ENCODE assay signal across 8 mouse cellular contexts in genomic region chr4:139192499-139193175, GRCm38 (mm10). TPM values are rescaled to one million over a fixed set of nuclear protein-coding genes. Genes with fewer than 3 reads are reported as not detected.
DNase-seq lines count a peak whose midpoint lies in the region; ATAC-seq and TF ChIP-seq lines count a peak whose summit lies in the region.

Gene Capzb (plus strand): TSS chr4:139192899.

- TF ChIP-seq EP300 in CH12.LX (IDR thresholded peaks at IDR 0.05; ENCODE audit: low read length): no peak; the same call in 1 of the 2 replicates
- 0 out of 2 replicates have a peak, but pooled peaks have one; percentile 25 for TF ChIP-seq EP300 in heart, postnatal 0 days (IDR thresholded peaks at IDR 0.05; ENCODE audit: low read depth)

- ATAC-seq in forebrain, embryonic 12.5 days (ENCODE audit: low FRiP score): peak; percentile 99
- ATAC-seq in heart, postnatal 0 days (ENCODE audit: insufficient read depth, low read depth): peak; percentile 95
- ATAC-seq in liver, embryonic 16.5 days (ENCODE audit: low read depth): peak; percentile 94
- peak; percentile 96 for ATAC-seq in neural tube, embryonic 13.5 days (ENCODE audit: low read depth)

- peak; percentile 94 for DNase-seq in CH12.LX (ENCODE audit: extremely low read depth)
- peak; percentile 89 for DNase-seq in c-Kit-positive CD71-positive TER-119-negative erythroid progenitor cells, embryonic 14.5 days (ENCODE audit: low read depth)
- peak; percentile 97 for DNase-seq in heart, postnatal 0 days (ENCODE audit: low spot score)
- DNase-seq in kidney, postnatal 4 days: peak; percentile 98 to 99

- peaks cover 3 to 48% of the 10 kb centered on the region in 2 experiments for H3K36me3 ChIP-seq in CH12.LX (replicated peaks in 1 of 2; ENCODE audit: control insufficient read depth in 1 of 2, insufficient read depth in 1 of 2, low read length in 1 of 2)
- no peaks in the 10 kb centered on the region for H3K36me3 ChIP-seq in forebrain, embryonic 12.5 days (replicated peaks)
- H3K36me3 ChIP-seq in heart, postnatal 0 days (replicated peaks; ENCODE audit: control insufficient read depth, insufficient read depth, low read length): no peaks in the 10 kb centered on the region
- no peaks in the 10 kb centered on the region for H3K36me3 ChIP-seq in liver, embryonic 16.5 days (ENCODE audit: control insufficient read depth, insufficient read depth)
- no peaks in the 10 kb centered on the region for H3K36me3 ChIP-seq in neural tube, embryonic 13.5 days
- H3K36me3 ChIP-seq in testis, adult 2 months (ENCODE audit: control insufficient read depth, insufficient read depth, low read length): no peaks in the 10 kb centered on the region

- TF ChIP-seq POLR2A in CH12.LX (IDR thresholded peaks at IDR 0.05; ENCODE audit: low read depth, low read length): peak; percentile 85
- TF ChIP-seq POLR2A in testis, adult 2 months (IDR thresholded peaks at IDR 0.05; ENCODE audit: control insufficient read depth, low read depth, low read length): peak; percentile 96

- H3K4me2 ChIP-seq in CH12.LX (ENCODE audit: insufficient read depth, low read depth, poor library complexity, severe bottlenecking): peak within 1 kb of the TSS; percentile 99
- peak within 1 kb of the TSS; percentile 98 for H3K4me2 ChIP-seq in forebrain, embryonic 12.5 days
- peak within 1 kb of the TSS; percentile 94 for H3K4me2 ChIP-seq in heart, postnatal 0 days (ENCODE audit: low read depth, low read length)
- H3K4me2 ChIP-seq in liver, embryonic 16.5 days (ENCODE audit: low read depth, low read length): peak within 1 kb of the TSS; percentile 84
- H3K4me2 ChIP-seq in neural tube, embryonic 13.5 days: peak within 1 kb of the TSS; percentile 99

- H3K9ac ChIP-seq in CH12.LX (ENCODE audit: insufficient read depth, low read depth): peak within 1 kb of the TSS; percentile 94
- H3K9ac ChIP-seq in forebrain, embryonic 12.5 days: peak within 1 kb of the TSS; percentile 91
- H3K9ac ChIP-seq in heart, postnatal 0 days (replicated peaks; ENCODE audit: low read depth, low read length): peak within 1 kb of the TSS; percentile 99
- peak within 1 kb of the TSS; percentile 85 for H3K9ac ChIP-seq in liver, embryonic 16.5 days (ENCODE audit: low read depth, low read length)
- peak within 1 kb of the TSS; percentile 96 for H3K9ac ChIP-seq in neural tube, embryonic 13.5 days

- no peaks in the 10 kb centered on the region for H3K9me3 ChIP-seq in CH12.LX (replicated peaks; ENCODE audit: low read length)
- H3K9me3 ChIP-seq in forebrain, embryonic 12.5 days: no peaks in the 10 kb centered on the region
- H3K9me3 ChIP-seq in heart, postnatal 0 days (replicated peaks; ENCODE audit: control insufficient read depth, low read length): no peaks in the 10 kb centered on the region
- H3K9me3 ChIP-seq in liver, embryonic 16.5 days (replicated peaks; ENCODE audit: control insufficient read depth, low read length): no peaks in the 10 kb centered on the region
- H3K9me3 ChIP-seq in neural tube, embryonic 13.5 days: no peaks in the 10 kb centered on the region

- no peak for TF ChIP-seq CTCF in CH12.LX (conservative IDR thresholded peaks at IDR 0.05 in 1 of 2, IDR thresholded peaks at IDR 0.05 in 1 of 2; ENCODE audit: low read depth in 2 of 2, low read length in 2 of 2)
- no peak for TF ChIP-seq CTCF in heart, postnatal 0 days (IDR thresholded peaks at IDR 0.05; ENCODE audit: low read depth)
- no peak for TF ChIP-seq CTCF in testis, adult 2 months (IDR thresholded peaks at IDR 0.05; ENCODE audit: control insufficient read depth, insufficient read depth, insufficient replicate concordance, low read depth, low read length)

- peak within 1 kb of the TSS; percentile 78 to 96 (median 92) for H3K4me3 ChIP-seq in CH12.LX (replicated peaks in 1 of 3; ENCODE audit: low read depth in 2 of 3, low read length in 2 of 3, poor library complexity in 1 of 3)
- H3K4me3 ChIP-seq in forebrain, embryonic 12.5 days (replicated peaks): peak within 1 kb of the TSS; percentile 97
- H3K4me3 ChIP-seq in heart, postnatal 0 days (ENCODE audit: low read depth, low read length): peak within 1 kb of the TSS; percentile 99
- peak within 1 kb of the TSS; percentile 84 for H3K4me3 ChIP-seq in liver, embryonic 16.5 days (ENCODE audit: low read depth, low read length)
- peak within 1 kb of the TSS; percentile 82 for H3K4me3 ChIP-seq in neural tube, embryonic 13.5 days
- peak within 1 kb of the TSS; percentile 98 for H3K4me3 ChIP-seq in testis, adult 2 months (ENCODE audit: control insufficient read depth, low read depth, low read length)

- no peaks in the 10 kb centered on the region for H3K27me3 ChIP-seq in CH12.LX (replicated peaks)
- no peaks in the 10 kb centered on the region for H3K27me3 ChIP-seq in forebrain, embryonic 12.5 days
- H3K27me3 ChIP-seq in heart, postnatal 0 days (ENCODE audit: control insufficient read depth, insufficient read depth, low read length): no peaks in the 10 kb centered on the region
- no peaks in the 10 kb centered on the region for H3K27me3 ChIP-seq in liver, embryonic 16.5 days (ENCODE audit: control insufficient read depth, insufficient read depth, low read depth, low read length)
- H3K27me3 ChIP-seq in neural tube, embryonic 13.5 days: no peaks in the 10 kb centered on the region
- H3K27me3 ChIP-seq in testis, adult 2 months (ENCODE audit: control insufficient read depth, insufficient read depth, low read length): no peaks in the 10 kb centered on the region

- in situ Hi-C loops in CH12.LX (cut with MboI; ENCODE audit: low pct_ligation_motif_present, low pct_unique_long_range_greater_than_20kb, low sequenced_read_pairs): no loop called here

- no peak for TF ChIP-seq RAD21 in CH12.LX (IDR thresholded peaks at IDR 0.05; ENCODE audit: low read depth, low read length)

- peaks cover 52% of the 10 kb centered on the region for H3K79me2 ChIP-seq in CH12.LX (replicated peaks; ENCODE audit: control insufficient read depth, extremely low read depth, insufficient read depth, poor library complexity, severe bottlenecking)

- dilution Hi-C loops in CH12.LX (cut with MboI; ENCODE audit: extremely low pct_ligation_motif_present, extremely low pct_unique_long_range_greater_than_20kb, low sequenced_read_pairs): no loop called here

- WGBS in forebrain, embryonic 12.5 days: under 1% methylated on average over 51 of the region's 69 CpGs
- under 1% methylated on average over 51 of the region's 69 CpGs for WGBS in heart, postnatal 0 days
- 0% methylated on average over 40 of the region's 69 CpGs for WGBS in liver, embryonic 16.5 days (ENCODE audit: insufficient replicate concordance)
- 1% methylated on average over 57 of the region's 69 CpGs for WGBS in neural tube, embryonic 13.5 days

- H3K27ac ChIP-seq in CH12.LX (ENCODE audit: insufficient read depth, low read depth): peak within 1 kb of the TSS; percentile 90
- peak within 1 kb of the TSS; percentile 88 for H3K27ac ChIP-seq in forebrain, embryonic 12.5 days
- peak within 1 kb of the TSS; percentile 96 for H3K27ac ChIP-seq in heart, postnatal 0 days (ENCODE audit: low read depth)
- peak within 1 kb of the TSS; percentile 90 for H3K27ac ChIP-seq in liver, embryonic 16.5 days (ENCODE audit: low read length)
- H3K27ac ChIP-seq in neural tube, embryonic 13.5 days (replicated peaks): peak within 1 kb of the TSS; percentile 93
- H3K27ac ChIP-seq in testis, adult 2 months (ENCODE audit: control insufficient read depth, insufficient read depth, low read depth, low read length): peak within 1 kb of the TSS; percentile 98

- H3K4me1 ChIP-seq in CH12.LX (ENCODE audit: control insufficient read depth in 1 of 2, insufficient read depth in 2 of 2): peaks cover 24 to 50% of the 10 kb centered on the region in 2 experiments
- H3K4me1 ChIP-seq in forebrain, embryonic 12.5 days: peaks cover 38% of the 10 kb centered on the region
- peaks cover 50% of the 10 kb centered on the region for H3K4me1 ChIP-seq in heart, postnatal 0 days (ENCODE audit: control insufficient read depth, insufficient read depth)
- peaks cover 52% of the 10 kb centered on the region for H3K4me1 ChIP-seq in liver, embryonic 16.5 days (ENCODE audit: control insufficient read depth, low read depth, low read length)
- H3K4me1 ChIP-seq in neural tube, embryonic 13.5 days (replicated peaks): peaks cover 60% of the 10 kb centered on the region
- H3K4me1 ChIP-seq in testis, adult 2 months (ENCODE audit: control insufficient read depth, insufficient read depth, low read length): peaks cover 15% of the 10 kb centered on the region

TF ChIP-seq in CH12.LX, 34 proteins besides CTCF, POLR2A, EP300 and RAD21 (continues in another document):
- TF ChIP-seq IRF4 (IDR thresholded peaks at IDR 0.05; ENCODE audit: low read depth, low read length) (peak; percentile 17; the same call in 1 of the 2 replicates), ELF1 (IDR thresholded peaks at IDR 0.05; ENCODE audit: low read depth, low read length) (peak; percentile 93), SMC3 (IDR thresholded peaks at IDR 0.05; ENCODE audit: low read depth, low read length) (peak; percentile 11; the same call in 1 of the 2 replicates), JUN (IDR thresholded peaks at IDR 0.05; ENCODE audit: insufficient read depth, low read depth, low read length) (no peak), TCF12 (IDR thresholded peaks at IDR 0.05; ENCODE audit: low read depth, low read length) (0 out of 2 replicates have a peak, but pooled peaks have one; percentile 23), NELFE (IDR thresholded peaks at IDR 0.05; ENCODE audit: low read depth, low read length) (peak; percentile 77), ZMIZ1 (IDR thresholded peaks at IDR 0.05; ENCODE audit: low read depth, low read length) (peak; percentile 74), MAFK (IDR thresholded peaks at IDR 0.05; ENCODE audit: insufficient replicate concordance, low read length) (no peak), MAZ (IDR thresholded peaks at IDR 0.05; ENCODE audit: low read depth, low read length) (peak; percentile 28; the same call in 1 of the 2 replicates), HCFC1 (IDR thresholded peaks at IDR 0.05; ENCODE audit: low read depth, low read length) (peak; percentile 70), MYC (IDR thresholded peaks at IDR 0.05; ENCODE audit: low read depth, low read length) (no peak), MXI1 (IDR thresholded peaks at IDR 0.05; ENCODE audit: low read depth, low read length) (peak; percentile 47; the same call in 1 of the 2 replicates)

RNA-seq across cellular contexts. Expression of gene Capzb, which starts in this region (rescaled TPM):
- total RNA-seq in CH12.LX (2012; rRNA removed): 83.5 and 86.4 TPM in 2 replicates
- 144 and 160 TPM in 2 replicates for total RNA-seq in CH12.LX (2014; rRNA removed)
- polyA plus RNA-seq in CH12.LX (2012; ENCODE audit: insufficient read length, low read depth): 382 and 388 TPM in 2 replicates
- 307 and 312 TPM in 2 replicates for polyA plus RNA-seq in forebrain, embryonic 12.5 days (2016; fragmentation: Nextera tagmentation; extraction: Ambion mirVana)
- 131 and 177 TPM in 2 replicates for total RNA-seq in heart, postnatal 0 days (2014; rRNA removed; ENCODE audit: low replicate concordance)
- polyA plus RNA-seq in heart, postnatal 0 days (2015; fragmentation: Nextera tagmentation; extraction: Ambion mirVana): 355 and 363 TPM in 2 replicates
- polyA plus RNA-seq in liver, embryonic 16.5 days (2015; fragmentation: Nextera tagmentation; extraction: Ambion mirVana): 135 and 146 TPM in 2 replicates
- polyA plus RNA-seq in neural tube, embryonic 13.5 days (2015; fragmentation: Nextera tagmentation; extraction: Ambion mirVana): 364 and 370 TPM in 2 replicates
- polyA plus RNA-seq in testis, adult 2 months (2012; rRNA removed): 286 and 311 TPM in 2 replicates

Comparison
In these comparisons a context has a peak if more than half of its experiments do, and no peak if none do; other contexts are left out.
1. Peak in every context shown above with its lines: DNase-seq, ATAC-seq, H3K4me3 ChIP-seq and H3K27ac ChIP-seq.